Mouse (Mus musculus) cerebellum, postnatal 14 days (tissue): Measurements from ENCODE around the gene Tspan33.
"Not testable (repeated sequence)": the region's sequence is repeated elsewhere in the genome, so short reads cannot be mapped to it uniquely, and the experiment has no call there.

Source experiments
- DNase-seq, 2 experiments: peaks; one replicate each; pipeline ENCODE4 v3.0.0; 2021; ENCODE audit warnings: mixed read lengths in 2 of 2

Gene Tspan33

GRCm38 (mm10) chr6:29693953-29694352 lies at the start of gene Tspan33:
TSS of gene Tspan33 (plus strand) at chr6:29694222.
- peak; percentile 96 to 97 for DNase-seq

- DNase-seq = peak; percentile 91 to 95
These were observed 44.4 kb upstream of the Tspan33 start for GRCm38 (mm10) chr6:29649494-29650169.

- DNase-seq = no peak
These were observed 43.9 kb upstream of the Tspan33 start for GRCm38 (mm10) chr6:29650170-29650549.

- DNase-seq = no peak
These were observed 40.8 kb upstream of the Tspan33 start for GRCm38 (mm10) chr6:29653271-29653670.

GRCm38 (mm10) chr6:29658626-29659475 lies 35.2 kb upstream of the Tspan33 start:
- DNase-seq = no peak

- no peak for DNase-seq
These were observed 34.1 kb upstream of the Tspan33 start for GRCm38 (mm10) chr6:29659964-29660363.

GRCm38 (mm10) chr6:29660662-29661307 lies 33.2 kb upstream of the Tspan33 start:
- no peak for DNase-seq

- DNase-seq = no peak
These were observed 26.8 kb upstream of the Tspan33 start for GRCm38 (mm10) chr6:29667266-29667665.

GRCm38 (mm10) chr6:29671741-29672140 lies 22.3 kb upstream of the Tspan33 start:
- no peak for DNase-seq

GRCm38 (mm10) chr6:29672563-29673411 lies 21.2 kb upstream of the Tspan33 start:
- no peak for DNase-seq

GRCm38 (mm10) chr6:29673739-29674138 lies 20.3 kb upstream of the Tspan33 start:
- DNase-seq = no peak

- DNase-seq = not testable (repeated sequence)
These were observed 14.0 kb upstream of the Tspan33 start for GRCm38 (mm10) chr6:29679947-29680550.

GRCm38 (mm10) chr6:29681853-29682252 lies 12.2 kb upstream of the Tspan33 start:
- no peak for DNase-seq

- DNase-seq = no peak
These were observed 9.3 kb upstream of the Tspan33 start for GRCm38 (mm10) chr6:29684686-29685085.

- DNase-seq = no peak
These were observed 8.1 kb upstream of the Tspan33 start for GRCm38 (mm10) chr6:29685952-29686351.

- DNase-seq = no peak
These were observed 4.6 kb upstream of the Tspan33 start for GRCm38 (mm10) chr6:29689458-29689857.

- DNase-seq = peak in 1 of 2 experiments; percentile 15
These were observed 610 bp downstream of the Tspan33 start for GRCm38 (mm10) chr6:29694375-29695289.

- no peak for DNase-seq
These were observed 1.3 kb downstream of the Tspan33 start for GRCm38 (mm10) chr6:29695290-29695674.

GRCm38 (mm10) chr6:29695975-29696374 lies 2.0 kb downstream of the Tspan33 start:
- DNase-seq = no peak

GRCm38 (mm10) chr6:29697139-29697538 lies 3.1 kb downstream of the Tspan33 start:
- DNase-seq = no peak

- DNase-seq = no peak
These were observed 3.5 kb downstream of the Tspan33 start for GRCm38 (mm10) chr6:29697548-29697947.
